Mouse (Mus musculus) brain, embryonic 14.5 days (tissue): Measurements from ENCODE around the gene Lhx4. TPM values are rescaled to one million over a fixed set of nuclear protein-coding genes. Genes with fewer than 3 reads are reported as not detected.

Source experiments
- DNase-seq: peaks from one replicate; pipeline ENCODE4 v3.0.0-alpha.2; 2011; ENCODE audit warnings: low read depth
- CTCF ChIP-seq: fragments of 200-500 bp; IDR thresholded peaks from 2 replicates; pipeline ENCODE4 v1.5.1; 2012; ENCODE audit warnings: inconsistent platforms, mild to moderate bottlenecking, moderate library complexity, borderline replicate concordance; ENCODE audit not compliant: insufficient read depth, insufficient read length; ENCODE audit errors: extremely low read depth
- POLR2A ChIP-seq: fragments of 200-500 bp; IDR thresholded peaks from 2 replicates; pipeline ENCODE4 v1.6.1; 2012; ENCODE audit warnings: mild to moderate bottlenecking, inconsistent platforms, borderline replicate concordance; ENCODE audit not compliant: poor library complexity, insufficient read depth, insufficient read length, severe bottlenecking; ENCODE audit errors: extremely low read depth
- polyA plus RNA-seq: library from polyadenylated mRNA; depleted of rRNA; stranded (reverse); fragments of >200 nt; gene quantifications from 2 replicates; pipeline ENCODE4 v1.2.3, GENCODE M21; 2012; rRNA removed

Gene Lhx4
- 0.97 and 2.7 TPM in 2 replicates for polyA plus RNA-seq

DNA sequence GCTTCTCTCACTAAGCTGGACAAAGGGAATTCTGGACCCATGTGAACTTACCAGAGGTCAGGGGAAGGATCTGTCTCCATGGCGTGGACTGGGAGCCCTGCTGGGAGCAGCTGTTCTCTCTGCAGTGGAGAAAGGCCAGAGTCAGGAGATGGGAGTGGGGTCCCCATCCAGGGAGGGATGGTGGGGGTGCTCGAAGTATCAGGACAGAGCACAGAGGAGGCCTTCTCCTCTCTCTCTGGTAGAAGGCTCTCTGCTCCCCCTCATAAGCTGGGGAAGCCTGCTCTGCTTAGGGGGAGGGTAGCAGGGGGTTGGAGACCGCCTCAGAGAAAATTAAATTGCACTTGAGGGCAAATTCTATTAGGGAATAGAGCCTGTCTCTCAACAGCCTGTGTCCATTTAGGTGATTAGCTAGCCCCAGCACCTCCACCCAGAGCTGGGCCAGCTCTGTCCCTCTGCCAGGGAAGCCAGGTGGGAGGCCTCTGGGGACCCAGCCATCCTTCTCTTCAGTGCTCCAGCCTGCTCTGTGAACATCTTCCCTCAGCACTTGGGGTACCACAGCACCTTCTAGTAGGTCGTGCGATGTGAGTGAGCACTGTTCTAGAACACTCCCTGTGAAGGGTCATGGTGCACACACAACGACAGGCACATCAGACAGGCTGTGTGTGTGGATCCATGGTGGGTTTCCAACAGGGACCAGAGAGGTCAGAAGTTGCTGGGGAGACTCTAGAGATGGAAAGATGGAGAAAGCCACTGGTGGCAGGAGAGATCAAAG is at the start of gene Lhx4:
TSS of gene Lhx4 (minus strand) at position 201 of the 772 bp plus-strand sequence.
- TF ChIP-seq CTCF (no peak), POLR2A (no peak)
- no peak for DNase-seq

DNA sequence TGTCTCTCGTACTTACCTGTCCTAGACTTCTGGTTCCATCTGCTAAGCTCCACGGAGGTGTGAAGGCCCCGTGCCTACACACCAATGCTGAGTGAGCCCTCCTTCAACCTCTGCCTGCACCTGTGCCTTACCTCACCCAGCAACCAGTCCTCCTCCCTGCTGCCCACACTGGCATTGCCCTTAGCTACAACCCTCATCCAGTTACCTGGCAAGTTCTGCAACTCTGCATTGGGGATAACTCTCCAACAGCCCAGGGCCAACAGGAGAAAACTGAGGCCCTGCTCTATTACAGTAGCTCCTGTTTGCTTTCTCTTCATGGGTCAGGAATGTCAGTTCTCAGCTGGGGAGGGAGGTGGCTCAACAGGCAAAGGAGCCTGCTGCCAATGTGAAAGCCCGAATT is 46.5 kb upstream of the Lhx4 start:
- DNase-seq: no peak
- TF ChIP-seq POLR2A (no peak), CTCF (no peak)

DNA sequence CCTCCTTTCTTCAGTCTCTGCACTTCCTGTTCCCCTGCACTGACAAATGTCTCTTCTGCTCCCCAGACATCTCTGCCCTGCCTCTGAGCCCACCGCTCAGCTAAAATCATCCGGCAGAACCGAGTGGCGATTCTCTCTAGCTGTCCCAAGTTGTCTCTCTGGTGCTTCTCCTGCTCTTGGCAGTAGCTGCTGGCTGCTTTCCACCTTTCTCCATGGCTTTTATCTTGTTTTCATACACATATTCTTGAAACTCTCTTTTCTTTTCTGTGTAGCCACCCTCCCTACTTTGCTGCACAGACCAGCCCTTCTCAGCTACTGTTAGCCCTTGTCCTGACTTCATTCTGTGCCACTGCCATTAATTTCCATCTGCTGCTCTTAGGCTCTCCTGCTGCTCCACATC is 45.9 kb upstream of the Lhx4 start:
- DNase-seq: no peak

DNA sequence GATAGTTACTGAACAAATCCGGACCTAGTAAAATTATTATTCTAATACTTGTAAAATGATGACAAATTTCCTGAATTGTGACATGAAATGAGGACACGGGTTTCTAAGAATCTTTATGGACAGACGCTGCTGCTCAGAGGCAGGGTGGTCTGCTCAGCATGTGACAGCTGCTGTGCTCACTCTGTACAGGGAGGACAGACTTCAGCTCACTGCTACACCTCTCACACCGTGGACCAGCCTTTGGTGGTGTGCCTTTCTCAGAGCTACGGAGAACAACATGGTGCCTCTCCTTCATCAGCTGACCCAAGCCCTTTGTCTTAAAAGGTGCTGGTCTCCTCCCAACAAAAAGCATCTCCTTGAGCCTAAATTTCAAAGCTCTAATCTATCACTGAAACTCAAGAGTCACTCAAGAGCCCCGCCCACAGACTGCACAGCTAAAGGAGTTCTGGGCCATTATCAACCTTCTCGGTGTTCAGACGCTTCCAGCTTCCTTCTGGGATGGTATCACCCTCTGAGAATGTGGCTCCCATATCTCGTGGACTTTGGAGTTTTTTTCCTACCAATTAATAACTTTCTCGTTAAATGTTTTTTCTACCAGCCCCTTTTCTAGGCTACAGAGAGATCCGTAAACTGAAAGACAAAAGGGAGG is 45.4 kb upstream of the Lhx4 start:
- TF ChIP-seq POLR2A (no peak), CTCF (no peak)
- DNase-seq: no peak

More for the DNA sequence above, 45.9 kb upstream of the Lhx4 start:
- TF ChIP-seq POLR2A: no peak
- no peak for TF ChIP-seq CTCF

DNA sequence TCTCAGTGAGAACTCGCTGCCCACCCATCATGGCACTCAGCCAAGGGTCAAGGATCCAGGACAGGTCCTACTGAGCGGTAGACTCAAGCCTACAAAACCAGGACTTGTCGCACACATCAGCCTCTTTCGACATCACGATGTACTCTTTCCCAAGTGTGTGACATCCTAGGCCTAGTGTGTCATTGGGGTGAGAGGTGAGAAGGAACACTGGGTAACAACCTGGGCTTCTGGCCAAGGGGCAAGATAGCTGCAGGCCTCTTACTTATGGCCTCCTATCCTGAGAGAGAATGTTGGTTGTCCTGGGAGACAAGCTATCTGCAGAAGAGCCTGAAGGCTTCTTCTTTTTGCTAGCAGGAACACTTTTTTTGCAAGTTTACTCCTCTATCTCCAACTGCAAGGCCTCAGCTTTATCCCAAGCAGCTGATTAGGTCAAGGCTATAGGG is 44.3 kb upstream of the Lhx4 start:
- DNase-seq: no peak
- no peak for TF ChIP-seq CTCF
- TF ChIP-seq POLR2A: no peak

DNA sequence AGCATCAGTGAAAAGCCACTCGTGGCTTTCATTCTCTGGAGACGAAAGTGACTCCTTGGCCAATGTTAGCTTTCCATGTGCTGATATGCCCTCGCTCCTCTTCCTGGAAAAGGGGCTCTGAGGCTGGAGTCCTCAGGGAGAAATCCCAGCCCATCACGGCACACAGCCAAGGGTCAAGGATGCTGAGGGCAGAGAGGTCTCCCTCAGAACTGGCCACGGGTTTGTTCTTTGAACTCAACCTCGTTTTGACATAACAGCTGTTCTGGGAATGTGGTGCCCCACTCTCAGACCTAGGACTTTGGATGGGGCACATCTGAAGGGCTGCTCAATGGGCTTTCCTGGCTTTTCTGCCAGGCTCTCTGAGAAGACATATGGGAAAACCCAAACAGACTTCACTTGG is 43.4 kb upstream of the Lhx4 start:
- TF ChIP-seq POLR2A: no peak
- TF ChIP-seq CTCF: no peak
- DNase-seq: no peak

DNA sequence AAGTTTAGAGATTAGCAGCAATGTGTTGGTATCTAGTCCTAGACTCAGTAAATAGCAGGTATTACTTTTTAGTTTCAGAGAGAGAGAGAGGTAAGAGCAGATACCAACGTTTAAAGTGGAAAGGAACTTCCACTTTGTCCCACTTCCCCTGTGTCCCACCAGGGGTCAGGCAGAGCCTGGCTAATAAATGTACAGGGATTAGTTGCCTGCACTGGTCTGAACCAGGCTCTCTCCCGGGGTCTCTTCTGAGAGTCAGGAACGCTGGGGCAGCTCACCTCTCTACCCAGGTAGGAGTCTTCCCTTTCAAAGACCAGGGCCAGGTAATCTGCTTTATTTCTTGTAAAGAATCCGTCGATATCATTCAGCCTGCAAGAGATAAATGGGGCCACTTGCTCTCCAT is 40.4 kb upstream of the Lhx4 start:
- DNase-seq: no peak
- peak; percentile 55; the same call in 1 of the 2 replicates for TF ChIP-seq CTCF
- TF ChIP-seq POLR2A: no peak

DNA sequence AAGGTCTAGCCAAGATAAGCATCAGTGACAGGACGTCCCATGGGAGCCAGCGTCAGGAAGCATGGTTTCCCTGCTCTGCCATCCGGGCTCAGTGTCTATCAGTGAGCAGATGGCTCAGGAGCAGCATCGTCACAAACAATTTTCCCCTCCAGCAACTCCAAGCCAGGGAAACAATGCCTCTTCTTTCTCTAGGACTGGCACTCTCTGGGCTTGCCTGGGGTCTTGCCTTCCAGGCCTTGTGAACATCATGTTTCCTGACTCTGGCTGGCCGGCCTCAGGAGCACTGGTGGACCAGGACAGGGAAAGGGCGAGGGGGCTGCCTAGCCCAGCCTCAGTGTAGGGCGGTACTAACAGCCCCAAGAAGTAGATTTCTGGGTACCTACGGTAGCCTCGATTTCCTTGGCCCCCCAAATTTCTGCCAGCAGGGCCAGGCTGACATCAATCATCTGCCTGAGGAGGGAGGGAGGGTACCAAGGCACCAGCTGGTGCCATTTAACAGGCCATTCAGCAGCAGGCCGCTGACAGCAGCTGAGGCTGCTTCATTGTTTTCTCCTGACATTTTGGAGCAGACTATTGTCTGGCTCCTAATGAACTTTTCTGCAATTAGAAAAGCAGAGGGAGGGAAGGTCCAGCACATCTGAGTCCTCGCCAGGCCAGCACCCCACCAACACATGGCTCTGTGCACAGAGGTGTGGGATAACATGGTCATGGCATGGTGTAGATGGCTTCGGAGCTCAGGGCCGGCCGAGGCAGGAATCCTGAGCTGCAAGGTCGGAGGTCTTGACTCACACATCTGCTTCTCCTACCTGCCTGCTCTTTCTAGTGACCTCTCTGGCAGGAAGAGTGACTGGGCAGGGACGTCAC is 38.9 kb upstream of the Lhx4 start:
- no peak for TF ChIP-seq CTCF
- peak; percentile 90 for DNase-seq

DNA sequence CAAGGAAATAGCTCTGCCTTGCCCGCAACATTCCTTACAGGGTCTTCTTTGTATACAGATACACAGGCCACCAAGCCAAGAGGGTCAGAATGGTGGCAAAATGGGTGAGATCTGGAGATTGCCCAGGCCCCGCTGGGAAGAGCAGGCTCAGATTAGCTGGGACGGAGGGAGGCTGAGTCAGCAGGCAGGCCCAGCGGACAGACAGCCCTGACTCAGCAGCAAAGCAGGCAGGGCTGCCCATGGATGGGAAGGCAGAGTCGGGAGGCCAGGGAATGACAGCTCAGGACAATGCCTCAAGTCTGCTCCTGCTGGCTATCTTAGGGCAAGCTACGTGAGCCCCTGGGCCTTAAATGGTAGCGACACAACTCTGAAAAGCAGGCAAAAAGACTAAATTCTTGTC is 34.4 kb upstream of the Lhx4 start:
- TF ChIP-seq CTCF (no peak), POLR2A (no peak)
- DNase-seq: no peak

DNA sequence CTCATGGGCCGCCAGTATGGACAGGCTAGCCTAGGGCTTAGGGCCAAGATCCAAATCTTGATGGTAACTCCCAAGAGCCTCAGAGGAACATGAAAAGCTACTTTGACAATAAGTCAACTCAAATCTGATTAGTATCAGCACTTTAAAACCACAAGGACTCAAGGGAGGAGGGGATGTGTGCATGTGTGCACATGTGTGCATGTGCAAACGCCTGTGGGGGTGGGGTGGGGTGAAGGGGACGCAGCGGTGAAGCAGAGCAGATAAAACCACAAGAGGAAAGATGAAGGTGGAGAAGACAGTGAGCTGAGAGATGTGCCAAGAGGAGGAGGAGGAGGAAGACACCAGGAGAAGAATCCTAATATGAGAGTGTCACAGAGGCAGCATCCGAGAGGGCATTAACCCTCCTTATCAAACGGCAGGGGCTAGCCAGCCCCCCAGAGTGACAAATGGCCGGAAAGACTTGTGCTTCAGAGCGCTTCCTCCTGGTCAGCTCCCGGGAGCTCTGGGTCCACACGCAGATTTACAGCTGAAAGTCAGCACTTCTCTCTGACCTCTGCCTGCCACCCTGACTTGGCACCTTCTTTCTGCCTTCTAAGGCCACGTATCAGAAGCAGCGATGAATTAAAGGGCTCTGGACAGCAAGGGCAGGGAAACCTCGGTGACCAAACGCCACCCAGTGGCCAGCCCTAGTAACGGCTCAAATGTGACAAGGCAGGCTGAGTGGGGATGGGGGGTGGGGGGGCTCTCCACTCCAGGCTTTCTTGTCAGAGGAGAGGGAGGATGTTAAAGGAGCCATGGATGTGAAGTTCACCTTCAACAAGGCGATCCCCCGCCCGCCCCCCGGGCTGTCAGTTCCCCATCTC is 33.1 kb upstream of the Lhx4 start:
- peak; percentile 62 for DNase-seq
- TF ChIP-seq CTCF (peak; percentile 83), POLR2A (no peak)
